Comparison of ENCODE assay signal across 10 mouse cellular contexts in genomic region chr1:132733873-132734447, GRCm38 (mm10). TPM values are rescaled to one million over a fixed set of nuclear protein-coding genes. Genes with fewer than 3 reads are reported as not detected.
DNase-seq lines count a peak whose midpoint lies in the region; ATAC-seq lines count a peak whose summit lies in the region.
"Had no signal": no experiment of that assay in that cellular context is flagged by ENCODE, and none has a peak within 500 bp of the region (broad histone marks: within the 10 kb centered on the region; RNA-seq: fewer than 3 reads in every experiment).

No protein-coding gene starts in this region.

- no peak overlapping the region for H3K4me3 ChIP-seq in kidney, embryonic 15.5 days (replicated peaks)
- H3K4me3 ChIP-seq in embryonic facial prominence, embryonic 11.5 days (ENCODE audit: low read depth, low read length): no peak overlapping the region
- H3K4me3 ChIP-seq: lung, embryonic 15.5 days had no signal

- H3K9me3 ChIP-seq in kidney, embryonic 15.5 days (replicated peaks): no peaks in the 10 kb centered on the region
- no peaks in the 10 kb centered on the region for H3K9me3 ChIP-seq in embryonic facial prominence, embryonic 11.5 days (replicated peaks; ENCODE audit: control insufficient read depth, low read length)
- H3K9me3 ChIP-seq: lung, embryonic 15.5 days had no signal

- no peak overlapping the region for H3K27ac ChIP-seq in kidney, embryonic 15.5 days
- no peak overlapping the region for H3K27ac ChIP-seq in embryonic facial prominence, embryonic 11.5 days (replicated peaks; ENCODE audit: low read depth, low read length)
- H3K27ac ChIP-seq: lung, embryonic 15.5 days had no signal

- no peak for ATAC-seq in kidney, embryonic 15.5 days (replicated peaks; ENCODE audit: low FRiP score)
- ATAC-seq in embryonic facial prominence, embryonic 11.5 days (replicated peaks; ENCODE audit: insufficient number of reproducible peaks, low FRiP score, low TSS enrichment, low read depth): no peak
- ATAC-seq: activated CD4-positive, CD25-positive, alpha-beta regulatory T cell, adult 4 months had no signal

- peak; percentile 78 to 79 for DNase-seq in kidney, postnatal 4 days
- peak; percentile 30 for DNase-seq in 416B (ENCODE audit: low read depth)
- peak; percentile 61 for DNase-seq in ES-CJ7 (ENCODE audit: low read depth, low spot score)
- peak; percentile 78 for DNase-seq in embryonic facial prominence, embryonic 11.5 days (ENCODE audit: low spot score)
- no peak for DNase-seq in spleen, adult 12 weeks (ENCODE audit: low spot score)
- DNase-seq in cerebellum, postnatal 4 days (ENCODE audit: low spot score in 2 of 2): no peak
- DNase-seq: cerebellum, postnatal 36 days had no signal

- 29% methylated on average over 9 of the region's 9 CpGs for WGBS in kidney, embryonic 15.5 days
- WGBS in embryonic facial prominence, embryonic 11.5 days: 34% methylated on average over 9 of the region's 9 CpGs

- no peak overlapping the region for H3K4me2 ChIP-seq in kidney, embryonic 15.5 days
- H3K4me2 ChIP-seq in embryonic facial prominence, embryonic 11.5 days (ENCODE audit: low read depth, low read length): no peak overlapping the region
- H3K4me2 ChIP-seq: lung, embryonic 15.5 days had no signal

- H3K4me1 ChIP-seq in kidney, embryonic 15.5 days: no peaks in the 10 kb centered on the region
- H3K4me1 ChIP-seq in embryonic facial prominence, embryonic 11.5 days (ENCODE audit: control insufficient read depth, insufficient read depth, low read length): no peaks in the 10 kb centered on the region
- H3K4me1 ChIP-seq: lung, embryonic 15.5 days had no signal

- H3K36me3 ChIP-seq in kidney, embryonic 15.5 days: no peaks in the 10 kb centered on the region
- no peaks in the 10 kb centered on the region for H3K36me3 ChIP-seq in embryonic facial prominence, embryonic 11.5 days (replicated peaks; ENCODE audit: control insufficient read depth, insufficient read depth, low read depth, low read length)
- H3K36me3 ChIP-seq: lung, embryonic 15.5 days had no signal

- H3K9ac ChIP-seq in kidney, embryonic 15.5 days: no peak overlapping the region
- no peak overlapping the region for H3K9ac ChIP-seq in embryonic facial prominence, embryonic 11.5 days (replicated peaks; ENCODE audit: low read length)
- H3K9ac ChIP-seq: lung, embryonic 15.5 days had no signal

- peaks cover 39% of the 10 kb centered on the region for H3K27me3 ChIP-seq in kidney, embryonic 15.5 days
- no peaks in the 10 kb centered on the region for H3K27me3 ChIP-seq in embryonic facial prominence, embryonic 11.5 days (ENCODE audit: control insufficient read depth, insufficient read depth, low read length)

RNA-seq across cellular contexts. Expression of gene Nfasc, which starts 7.6 kb away (rescaled TPM):
- 0.55 and 1.4 TPM in 2 replicates for polyA plus RNA-seq in kidney, embryonic 15.5 days (2015; fragmentation: Nextera tagmentation; extraction: Ambion mirVana)
- polyA plus RNA-seq in embryonic facial prominence, embryonic 11.5 days (2014; fragmentation: Nextera tagmentation; extraction: Ambion mirVana): 3.6 and 5.5 TPM in 2 replicates
- polyA plus RNA-seq: activated CD4-positive, CD25-positive, alpha-beta regulatory T cell, adult 4 months had no signal

Comparison
In these comparisons a context has a peak if more than half of its experiments do, and no peak if none do; other contexts are left out.
1. DNase-seq: peak in kidney, postnatal 4 days (2 of 2), 416B (single experiment), ES-CJ7 (single experiment) and embryonic facial prominence, embryonic 11.5 days (single experiment); none in spleen, adult 12 weeks (single experiment) and cerebellum, postnatal 4 days (0 of 2).